Mouse (Mus musculus) hindbrain, postnatal 0 days (tissue): Measurements from ENCODE around the gene Intu. TPM values are rescaled to one million over a fixed set of nuclear protein-coding genes. Genes with fewer than 3 reads are reported as not detected.

Experiments used
- ATAC-seq: fragments of 200-750 bp; cut with Nextera tagmentation; 2 replicates; pipeline ENCODE4 v1.8.0; 2017; ENCODE audit warnings: mild to moderate bottlenecking, moderate TSS enrichment, moderate library complexity
- DNase-seq: peaks from one replicate; pipeline ENCODE4 v3.0.0-alpha.2; 2015; ENCODE audit warnings: low spot score
- H3K27ac ChIP-seq: fragments of 300-500 bp; sonication (generic); 2 replicates; pipeline ENCODE4 v1.5.1; 2014; ENCODE audit warnings: mild to moderate bottlenecking
- H3K27me3 ChIP-seq: fragments of 300-500 bp; sonication (generic); 2 replicates; pipeline ENCODE4 v1.6.1; 2014; ENCODE audit warnings: low read length, mixed read lengths; ENCODE audit not compliant: insufficient read depth
- H3K36me3 ChIP-seq: fragments of 300-500 bp; sonication (generic); 2 replicates; pipeline ENCODE4 v1.6.1; 2014; ENCODE audit warnings: low read length, mixed read lengths; ENCODE audit not compliant: insufficient read depth
- H3K4me1 ChIP-seq: fragments of 300-500 bp; sonication (generic); 2 replicates; pipeline ENCODE4 v1.6.1; 2014; ENCODE audit warnings: antibody characterized with exemption, low read length, mixed read lengths; ENCODE audit not compliant: insufficient read depth
- H3K4me2 ChIP-seq: fragments of 300-500 bp; sonication (generic); 2 replicates; pipeline ENCODE4 v1.6.1; 2014; ENCODE audit warnings: low read depth, mild to moderate bottlenecking, low read length, moderate library complexity, mixed read lengths
- H3K4me3 ChIP-seq: fragments of 300-500 bp; sonication (generic); 2 replicates; pipeline ENCODE4 v1.5.1; 2014; ENCODE audit warnings: low read length
- H3K9ac ChIP-seq: fragments of 300-500 bp; sonication (generic); replicated peaks from 2 replicates; pipeline ENCODE4 v1.6.1; 2014; ENCODE audit warnings: mild to moderate bottlenecking, low read length, moderate library complexity, mixed read lengths
- H3K9me3 ChIP-seq: fragments of 300-500 bp; sonication (generic); 2 replicates; pipeline ENCODE4 v1.6.1; 2016; ENCODE audit warnings: low read length, mixed read lengths
- CTCF ChIP-seq: IDR thresholded peaks from 2 replicates; pipeline ENCODE4 v1.5.1; 2016; ENCODE audit warnings: antibody characterized with exemption, control low read depth, low read depth
- WGBS: fragments of 180-500 bp; shearing (Covaris S2); extraction: QIAGEN DNeasy Blood & Tissue Kit; methylation state at CpG from one replicate; pipeline ENCODE4 v1.1.7; 2014; 5-methylcytosine and 5-hydroxymethylcytosine counted together
- polyA plus RNA-seq: library from polyadenylated mRNA; unstranded; fragments of >200 nt; fragmentation: Nextera tagmentation; extraction: Ambion mirVana; gene quantifications from 2 replicates; pipeline ENCODE4 v1.2.1, GENCODE M21; 2015
- total RNA-seq: library from RNA; depleted of rRNA; stranded (reverse); fragments of >200 nt; gene quantifications from 2 replicates; pipeline ENCODE4 v1.2.3, GENCODE M21; 2014; rRNA removed

Gene Intu
- total RNA-seq = 6.3 and 6.6 TPM in 2 replicates
- 2.5 and 3.0 TPM in 2 replicates for polyA plus RNA-seq

DNA sequence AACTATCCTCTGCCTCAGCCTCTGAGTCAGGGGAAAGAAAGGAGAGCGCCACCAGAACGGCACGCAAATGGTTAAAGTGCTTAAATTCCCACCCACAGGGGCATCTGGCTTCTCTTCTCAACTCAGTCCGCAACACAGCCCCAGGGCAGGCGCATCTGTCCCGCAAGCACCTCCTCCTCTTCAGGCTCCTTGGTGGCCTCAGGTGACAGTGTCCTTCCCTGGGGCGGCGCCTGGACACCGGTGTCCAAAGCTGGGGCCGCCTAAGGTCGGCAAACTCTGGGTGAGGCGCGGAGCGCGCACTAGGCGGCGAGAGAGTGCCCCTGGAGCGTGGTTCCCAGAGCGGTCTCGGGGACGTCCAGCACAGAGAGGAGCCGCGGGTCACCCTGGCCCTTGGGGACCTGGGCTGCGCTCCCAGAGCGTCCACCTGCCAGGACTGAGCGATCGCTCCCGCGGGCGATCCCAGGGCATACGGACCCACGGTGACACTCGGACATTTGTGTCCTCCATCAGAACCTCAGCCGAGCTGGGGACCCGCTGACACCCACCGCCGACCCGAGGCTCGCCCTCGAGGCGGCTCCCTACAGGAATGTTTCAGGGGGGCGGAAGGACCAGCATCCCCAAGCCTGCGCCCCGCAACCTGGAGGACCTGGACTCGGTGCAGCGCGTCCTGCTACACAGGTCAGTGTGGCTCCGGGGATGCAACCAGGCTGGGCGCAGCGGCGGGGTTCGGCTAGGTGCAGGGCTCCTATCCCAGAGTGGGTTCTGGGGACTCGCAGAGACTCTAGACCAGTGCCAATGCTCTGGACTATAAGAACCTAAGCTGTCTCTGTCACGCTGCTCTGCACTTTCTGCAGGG lies at the start of gene Intu:
TSS of gene Intu (plus strand) at position 1 of the 856 bp plus-strand sequence.
- peak; percentile 52 for TF ChIP-seq CTCF
- H3K4me1 ChIP-seq = peaks cover 7% of the 10 kb centered on the region; the same call in 1 of the 2 replicates
- ATAC-seq (peak; percentile 76), DNase-seq (peak; percentile 44)
- H3K27me3 ChIP-seq = no peaks in the 10 kb centered on the region
- peak within 1 kb of the TSS; percentile 56 for H3K9ac ChIP-seq
- no peaks in the 10 kb centered on the region for H3K36me3 ChIP-seq
- H3K9me3 ChIP-seq = no peaks in the 10 kb centered on the region
- peak within 1 kb of the TSS; percentile 99 for H3K4me2 ChIP-seq
- H3K4me3 ChIP-seq = peak within 1 kb of the TSS; percentile 62
- no peak within 1 kb of the TSS for H3K27ac ChIP-seq
- WGBS = under 1% methylated on average over 54 of the region's 54 CpGs

GRCm38 (mm10) chr3:40483221-40483654 lies 47.8 kb upstream of the Intu start:
- WGBS = 82% methylated on average over 10 of the region's 10 CpGs

GRCm38 (mm10) chr3:40487381-40487780 lies 43.7 kb upstream of the Intu start:
- no peak for ATAC-seq
- no peak overlapping the region for H3K9ac ChIP-seq
- no peaks in the 10 kb centered on the region for H3K9me3 ChIP-seq
- TF ChIP-seq CTCF = no peak
- H3K4me2 ChIP-seq = no peak overlapping the region
- H3K4me1 ChIP-seq = no peaks in the 10 kb centered on the region
- H3K36me3 ChIP-seq = no peaks in the 10 kb centered on the region
- H3K4me3 ChIP-seq = no peak overlapping the region
- no peak for DNase-seq
- H3K27me3 ChIP-seq = no peaks in the 10 kb centered on the region
- H3K27ac ChIP-seq = no peak overlapping the region
- WGBS = 84% methylated on average over 4 of the region's 4 CpGs

More at GRCm38 (mm10) chr3:40483221-40483654, 47.8 kb upstream of the Intu start:
- H3K27ac ChIP-seq = no peak overlapping the region
- H3K4me3 ChIP-seq = no peak overlapping the region
- H3K36me3 ChIP-seq = no peaks in the 10 kb centered on the region
- H3K27me3 ChIP-seq = no peaks in the 10 kb centered on the region
- H3K9ac ChIP-seq = no peak overlapping the region
- H3K4me1 ChIP-seq = no peaks in the 10 kb centered on the region
- no peaks in the 10 kb centered on the region for H3K9me3 ChIP-seq
- no peak overlapping the region for H3K4me2 ChIP-seq
- ATAC-seq = no peak
- no peak for DNase-seq
- no peak for TF ChIP-seq CTCF

GRCm38 (mm10) chr3:40491742-40492141 lies 39.3 kb upstream of the Intu start:
- no peak overlapping the region for H3K9ac ChIP-seq
- no peaks in the 10 kb centered on the region for H3K4me1 ChIP-seq
- ATAC-seq (no peak), DNase-seq (no peak)
- no peaks in the 10 kb centered on the region for H3K27me3 ChIP-seq
- no peaks in the 10 kb centered on the region for H3K9me3 ChIP-seq
- H3K4me3 ChIP-seq = no peak overlapping the region
- H3K27ac ChIP-seq = no peak overlapping the region
- peak; percentile 40 for TF ChIP-seq CTCF
- H3K4me2 ChIP-seq = no peak overlapping the region
- no peaks in the 10 kb centered on the region for H3K36me3 ChIP-seq
- 82% methylated on average over 3 of the region's 3 CpGs for WGBS

DNA sequence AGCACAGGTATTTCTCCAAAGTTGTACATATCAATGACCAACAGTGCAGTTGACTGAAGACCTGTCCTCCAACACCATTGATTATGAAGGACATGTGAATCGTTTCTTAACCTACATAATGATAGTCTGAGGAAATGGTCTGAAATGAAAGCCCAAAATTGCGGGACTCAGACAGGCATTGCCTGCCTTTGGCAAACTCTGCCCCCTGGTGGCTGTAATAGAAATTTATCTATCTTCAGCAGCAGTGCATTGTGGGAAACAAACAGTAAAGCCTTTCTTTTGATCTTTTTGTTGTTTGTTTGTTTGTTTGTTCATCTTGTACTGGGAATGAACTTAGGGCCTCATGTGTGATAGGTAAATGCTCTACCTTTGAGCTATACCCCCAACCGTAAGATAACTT lies 32.2 kb upstream of the Intu start:
- H3K36me3 ChIP-seq = no peaks in the 10 kb centered on the region
- H3K27ac ChIP-seq = no peak overlapping the region
- H3K4me2 ChIP-seq = no peak overlapping the region
- no peak overlapping the region for H3K4me3 ChIP-seq
- DNase-seq = no peak
- no peaks in the 10 kb centered on the region for H3K27me3 ChIP-seq
- H3K9ac ChIP-seq = no peak overlapping the region
- no peak for ATAC-seq
- no peaks in the 10 kb centered on the region for H3K9me3 ChIP-seq
- TF ChIP-seq CTCF = peak; percentile 35
- WGBS = 90% methylated on average over 3 of the region's 3 CpGs
- no peaks in the 10 kb centered on the region for H3K4me1 ChIP-seq

DNA sequence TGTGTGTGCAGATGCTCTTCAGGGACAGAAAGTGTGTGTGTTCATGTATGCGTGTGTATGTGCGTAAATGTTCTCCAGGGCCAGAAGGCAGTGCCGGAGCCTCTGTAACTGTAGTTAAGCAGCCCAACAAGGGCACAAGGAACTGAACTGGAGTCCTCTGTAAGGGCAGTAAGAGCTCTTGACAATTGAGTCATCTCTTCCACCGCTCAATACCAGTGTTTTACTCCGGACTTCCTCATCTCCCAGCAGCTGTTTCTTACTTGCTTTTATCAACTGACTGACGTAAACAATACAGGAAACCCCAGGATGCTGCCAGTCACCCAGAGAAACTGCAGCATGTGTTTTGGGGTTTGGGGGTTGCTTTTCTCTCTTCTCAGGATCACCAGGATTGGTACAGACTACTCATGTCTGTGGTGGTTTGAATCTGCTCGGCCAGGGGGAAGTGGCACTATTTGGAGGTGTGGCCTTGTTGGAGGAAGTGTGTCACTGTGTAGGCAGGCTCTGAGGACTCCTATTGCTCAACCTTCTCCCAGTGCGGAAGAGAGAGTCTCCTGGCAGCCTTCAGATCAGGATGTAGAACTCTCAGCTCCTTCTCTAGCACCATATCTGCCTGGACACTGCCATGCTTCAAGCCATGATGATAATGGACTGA lies 30.8 kb upstream of the Intu start:
- Histone ChIP-seq H3K9me3 (no peaks in the 10 kb centered on the region), H3K4me3 (no peak overlapping the region), H3K4me2 (no peak overlapping the region), H3K36me3 (no peaks in the 10 kb centered on the region), H3K27ac (no peak overlapping the region), H3K27me3 (no peaks in the 10 kb centered on the region), H3K9ac (no peak overlapping the region), H3K4me1 (no peaks in the 10 kb centered on the region)
- ATAC-seq (no peak), DNase-seq (no peak)
- WGBS = 89% methylated on average over 8 of the region's 8 CpGs
- TF ChIP-seq CTCF = no peak
